Mouse (Mus musculus): ENCODE data around the gene Gm9944. TPM values are rescaled to one million over a fixed set of nuclear protein-coding genes. Genes with fewer than 3 reads are reported as not detected.

The Gm9944 gene
- total RNA-seq (2021), result not detected
- long read RNA-seq, experiment 1, result 0 reads
- long read RNA-seq, experiment 2, result 0 reads

GRCm38 (mm10) chr4:144453217-144453616, at the start of gene Gm9944:
Gene Gm9944 (minus strand): TSS chr4:144453317.
- TF ChIP-seq CTCF (conservative IDR thresholded peaks at IDR 0.05), result no peak
- H3K4me3 ChIP-seq, result no peak within 1 kb of the TSS
- DNase-seq (ENCODE audit: low spot score in 2 of 2), result no peak
- H3K27ac ChIP-seq, result no peak within 1 kb of the TSS

GRCm38 (mm10) chr4:144493331-144493730, 40.2 kb upstream of the Gm9944 start:
- TF ChIP-seq CTCF (conservative IDR thresholded peaks at IDR 0.05), result no peak
- DNase-seq (ENCODE audit: low spot score in 2 of 2), result no peak
- Histone ChIP-seq H3K27ac (no peak overlapping the region), H3K4me3 (no peak overlapping the region)

- TF ChIP-seq CTCF (conservative IDR thresholded peaks at IDR 0.05), result no peak
Measured at GRCm38 (mm10) chr4:144468091-144468490, 15.0 kb upstream of the Gm9944 start.

GRCm38 (mm10) chr4:144465206-144465605, 12.1 kb upstream of the Gm9944 start:
- DNase-seq (ENCODE audit: low spot score in 2 of 2), result no peak
- no peak overlapping the region for H3K4me3 ChIP-seq
- H3K27ac ChIP-seq, result no peak overlapping the region
- no peak for TF ChIP-seq CTCF (conservative IDR thresholded peaks at IDR 0.05)

More at GRCm38 (mm10) chr4:144468091-144468490, 15.0 kb upstream of the Gm9944 start:
- Histone ChIP-seq H3K4me3 (no peak overlapping the region), H3K27ac (no peak overlapping the region)
- DNase-seq (ENCODE audit: low spot score in 2 of 2), result no peak

- Histone ChIP-seq H3K27ac (no peak within 1 kb of the TSS), H3K4me3 (no peak within 1 kb of the TSS)
- no peak for DNase-seq (ENCODE audit: low spot score in 2 of 2)
- TF ChIP-seq CTCF (conservative IDR thresholded peaks at IDR 0.05), result no peak
Measured at GRCm38 (mm10) chr4:144463656-144464055, 10.5 kb upstream of the Gm9944 start, which contains the start of gene Aadacl3. Gene Aadacl3 (minus strand): TSS chr4:144463756.

GRCm38 (mm10) chr4:144448546-144448945, 4.6 kb downstream of the Gm9944 start:
- DNase-seq (ENCODE audit: low spot score in 2 of 2), result no peak
- no peak overlapping the region for H3K4me3 ChIP-seq
- H3K27ac ChIP-seq, result no peak overlapping the region
- no peak for TF ChIP-seq CTCF (conservative IDR thresholded peaks at IDR 0.05)

- Histone ChIP-seq H3K27ac (no peak overlapping the region), H3K4me3 (no peak overlapping the region)
- DNase-seq (ENCODE audit: low spot score in 2 of 2), result no peak
- no peak for TF ChIP-seq CTCF (conservative IDR thresholded peaks at IDR 0.05)
Measured at GRCm38 (mm10) chr4:144441582-144441981, 11.5 kb downstream of the Gm9944 start.

GRCm38 (mm10) chr4:144441095-144441494, 12.0 kb downstream of the Gm9944 start:
- H3K4me3 ChIP-seq, result no peak overlapping the region
- no peak for DNase-seq (ENCODE audit: low spot score in 2 of 2)
- H3K27ac ChIP-seq, result no peak overlapping the region
- no peak for TF ChIP-seq CTCF (conservative IDR thresholded peaks at IDR 0.05)

GRCm38 (mm10) chr4:144438672-144439071, 14.4 kb downstream of the Gm9944 start, which contains the start of gene 1700012P22Rik:
Gene 1700012P22Rik (minus strand): TSS chr4:144438772.
- Histone ChIP-seq H3K4me3 (no peak within 1 kb of the TSS), H3K27ac (no peak within 1 kb of the TSS)
- DNase-seq (ENCODE audit: low spot score in 2 of 2), result no peak
- no peak for TF ChIP-seq CTCF (conservative IDR thresholded peaks at IDR 0.05)

GRCm38 (mm10) chr4:144433216-144433615, 19.9 kb downstream of the Gm9944 start:
- TF ChIP-seq CTCF (conservative IDR thresholded peaks at IDR 0.05), result no peak
- no peak for DNase-seq (ENCODE audit: low spot score in 2 of 2)
- Histone ChIP-seq H3K27ac (no peak overlapping the region), H3K4me3 (no peak overlapping the region)

GRCm38 (mm10) chr4:144430723-144431122, 22.4 kb downstream of the Gm9944 start:
- Histone ChIP-seq H3K4me3 (no peak overlapping the region), H3K27ac (no peak overlapping the region)
- no peak for DNase-seq (ENCODE audit: low spot score in 2 of 2)
- TF ChIP-seq CTCF (conservative IDR thresholded peaks at IDR 0.05), result no peak

- DNase-seq (ENCODE audit: low spot score in 2 of 2), result no peak
- peak; percentile 48 for TF ChIP-seq CTCF (conservative IDR thresholded peaks at IDR 0.05)
- H3K4me3 ChIP-seq, result no peak overlapping the region
- H3K27ac ChIP-seq, result no peak overlapping the region
Measured at GRCm38 (mm10) chr4:144428868-144429267, 24.2 kb downstream of the Gm9944 start.

GRCm38 (mm10) chr4:144424590-144424989, 28.5 kb downstream of the Gm9944 start:
- no peak for DNase-seq (ENCODE audit: low spot score in 2 of 2)
- H3K4me3 ChIP-seq, result no peak overlapping the region
- no peak overlapping the region for H3K27ac ChIP-seq
- TF ChIP-seq CTCF (conservative IDR thresholded peaks at IDR 0.05), result no peak

- no peak for TF ChIP-seq CTCF (conservative IDR thresholded peaks at IDR 0.05)
- Histone ChIP-seq H3K4me3 (no peak overlapping the region), H3K27ac (no peak overlapping the region)
- no peak for DNase-seq (ENCODE audit: low spot score in 2 of 2)
Measured at GRCm38 (mm10) chr4:144420644-144421043, 32.5 kb downstream of the Gm9944 start.

Data from layer of hippocampus, adult 2 months (tissue).